Mouse (Mus musculus) right cerebral cortex, postnatal 25 days (tissue): Measurements from ENCODE around the gene Caln1.

ENCODE experiments used
- DNase-seq: peaks from one replicate; pipeline ENCODE4 v3.0.0; 2022

Gene Caln1

GRCm38 (mm10) chr5:130369237-130369636 is at the start of gene Caln1:
TSS of gene Caln1 (plus strand) at chr5:130369455.
- no peak for DNase-seq

GRCm38 (mm10) chr5:130319783-130320182 is 49.5 kb upstream of the Caln1 start:
- DNase-seq: no peak

GRCm38 (mm10) chr5:130320485-130320884 is 48.8 kb upstream of the Caln1 start:
- no peak for DNase-seq

GRCm38 (mm10) chr5:130325486-130325885 is 43.8 kb upstream of the Caln1 start:
- DNase-seq: no peak

- no peak for DNase-seq
Observed at GRCm38 (mm10) chr5:130327615-130328263, 41.5 kb upstream of the Caln1 start.

GRCm38 (mm10) chr5:130328366-130328765 is 40.9 kb upstream of the Caln1 start:
- DNase-seq: no peak

GRCm38 (mm10) chr5:130329889-130330288 is 39.4 kb upstream of the Caln1 start:
- no peak for DNase-seq

GRCm38 (mm10) chr5:130330801-130331200 is 38.5 kb upstream of the Caln1 start:
- no peak for DNase-seq

- no peak for DNase-seq
Observed at GRCm38 (mm10) chr5:130331206-130331605, 38.0 kb upstream of the Caln1 start.

GRCm38 (mm10) chr5:130333566-130333965 is 35.7 kb upstream of the Caln1 start:
- no peak for DNase-seq

GRCm38 (mm10) chr5:130333971-130334370 is 35.3 kb upstream of the Caln1 start:
- DNase-seq: no peak

GRCm38 (mm10) chr5:130335462-130335861 is 33.8 kb upstream of the Caln1 start:
- DNase-seq: no peak

- no peak for DNase-seq
Observed at GRCm38 (mm10) chr5:130340656-130341055, 28.6 kb upstream of the Caln1 start.

- DNase-seq: no peak
Observed at GRCm38 (mm10) chr5:130344999-130345398, 24.3 kb upstream of the Caln1 start.

- DNase-seq: no peak
Observed at GRCm38 (mm10) chr5:130345871-130346270, 23.4 kb upstream of the Caln1 start.

- no peak for DNase-seq
Observed at GRCm38 (mm10) chr5:130355223-130355622, 14.0 kb upstream of the Caln1 start.

GRCm38 (mm10) chr5:130363111-130363510 is 6.1 kb upstream of the Caln1 start:
- no peak for DNase-seq

GRCm38 (mm10) chr5:130363773-130364172 is 5.5 kb upstream of the Caln1 start:
- DNase-seq: no peak

- DNase-seq: no peak
Observed at GRCm38 (mm10) chr5:130368236-130368635, 1.0 kb upstream of the Caln1 start.

- DNase-seq: no peak
Observed at GRCm38 (mm10) chr5:130375411-130375810, 6.2 kb downstream of the Caln1 start.

GRCm38 (mm10) chr5:130384222-130384912 is 15.1 kb downstream of the Caln1 start, which contains the start of gene A330070K13Rik:
TSS of gene A330070K13Rik (minus strand) at chr5:130384631.
- peak; percentile 44 for DNase-seq

- DNase-seq: no peak
Observed at GRCm38 (mm10) chr5:130386418-130386817, 17.2 kb downstream of the Caln1 start.

- DNase-seq: no peak
Observed at GRCm38 (mm10) chr5:130393618-130394355, 24.5 kb downstream of the Caln1 start.

- no peak for DNase-seq
Observed at GRCm38 (mm10) chr5:130394386-130394785, 25.1 kb downstream of the Caln1 start.
